Comparison of ENCODE assay signal across 26 mouse cellular contexts in the genomic region with DNA sequence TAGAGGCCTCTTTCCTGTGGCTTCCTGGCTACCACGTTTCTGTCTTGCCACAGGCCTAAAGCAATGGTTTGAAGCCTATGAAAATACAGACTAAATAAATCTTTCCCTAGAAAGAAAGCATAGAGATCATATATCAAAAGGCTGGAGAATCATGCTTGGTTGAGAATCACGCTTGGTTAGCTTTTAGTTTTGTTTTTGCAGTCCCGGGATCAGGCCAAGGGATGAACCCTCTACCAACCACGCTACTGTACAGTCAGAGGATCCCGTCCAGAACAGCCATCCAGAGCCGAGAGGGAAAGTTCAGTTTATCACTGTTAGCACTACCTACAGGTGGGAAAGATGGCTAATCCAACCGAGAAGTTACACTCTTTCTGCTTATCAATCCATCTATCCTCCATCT. TPM values are rescaled to one million over a fixed set of nuclear protein-coding genes. Genes with fewer than 3 reads are reported as not detected.
DNase-seq lines count a peak whose midpoint lies in the region; ATAC-seq and TF ChIP-seq lines count a peak whose summit lies in the region.
"Had no signal": no experiment of that assay in that cellular context is flagged by ENCODE, and none has a peak within 500 bp of the region (broad histone marks: within the 10 kb centered on the region; RNA-seq: fewer than 3 reads in every experiment).

No protein-coding gene starts in this region.

- no peak for TF ChIP-seq POLR2A in lung, adult 2 months (IDR thresholded peaks at IDR 0.05; ENCODE audit: borderline replicate concordance, extremely low read depth, low read depth, low read length)

- no peak overlapping the region for H3K9ac ChIP-seq in intestine, embryonic 14.5 days (ENCODE audit: low read length)
- no peak overlapping the region for H3K9ac ChIP-seq in intestine, postnatal 0 days (ENCODE audit: low read depth, low read length)
- no peak overlapping the region; the same call in 1 of the 2 replicates for H3K9ac ChIP-seq in lung, embryonic 14.5 days
- no peak overlapping the region for H3K9ac ChIP-seq in embryonic facial prominence, embryonic 14.5 days (ENCODE audit: low read depth, low read length)
- no peak overlapping the region for H3K9ac ChIP-seq in limb, embryonic 15.5 days
- H3K9ac ChIP-seq in forebrain, postnatal 0 days: no peak overlapping the region
- H3K9ac ChIP-seq: hindbrain, embryonic 15.5 days; intestine, embryonic 15.5 days; liver, embryonic 14.5 days; midbrain, embryonic 12.5 days; stomach, embryonic 15.5 days had no signal

- DNase-seq in intestine, embryonic 14.5 days (ENCODE audit: low spot score): no peak
- no peak for DNase-seq in lung, embryonic 14.5 days
- no peak for DNase-seq in lung, adult 2 months
- no peak for DNase-seq in embryonic facial prominence, embryonic 14.5 days (ENCODE audit: low spot score)
- DNase-seq in forebrain, postnatal 0 days: no peak
- DNase-seq: adrenal gland, postnatal 14 days; cerebellum, adult 11 months; cerebellum, adult 9-10 months; cerebellum, postnatal 36 days; gastrocnemius, postnatal 36 days; heart, postnatal 14 days; lung, postnatal 4 days; retina, postnatal 1 day; right cerebral cortex, postnatal 14 days; thymus, postnatal 14 days had no signal

- no peak overlapping the region for H3K4me3 ChIP-seq in intestine, embryonic 14.5 days (ENCODE audit: low read depth, low read length)
- H3K4me3 ChIP-seq in intestine, postnatal 0 days (ENCODE audit: low read depth, low read length): no peak overlapping the region
- H3K4me3 ChIP-seq in lung, embryonic 14.5 days (ENCODE audit: low read depth, low read length): no peak overlapping the region
- no peak overlapping the region for H3K4me3 ChIP-seq in lung, adult 2 months (replicated peaks; ENCODE audit: extremely low read depth, low read depth, low read length)
- H3K4me3 ChIP-seq in embryonic facial prominence, embryonic 14.5 days (ENCODE audit: low read depth, low read length): no peak overlapping the region
- no peak overlapping the region for H3K4me3 ChIP-seq in limb, embryonic 15.5 days
- H3K4me3 ChIP-seq in forebrain, postnatal 0 days (ENCODE audit: low read depth, low read length): no peak overlapping the region
- H3K4me3 ChIP-seq: hindbrain, embryonic 10.5 days; hindbrain, embryonic 15.5 days; intestine, embryonic 15.5 days; megakaryocyte, embryonic 14.5 days; midbrain, embryonic 12.5 days; stomach, embryonic 15.5 days had no signal

- 75% methylated on average over 7 of the region's 7 CpGs for WGBS in intestine, embryonic 14.5 days
- 73% methylated on average over 7 of the region's 7 CpGs for WGBS in intestine, postnatal 0 days
- 50% methylated on average over 7 of the region's 7 CpGs for WGBS in lung, embryonic 14.5 days
- 65% methylated on average over 7 of the region's 7 CpGs for WGBS in lung, adult 2 months
- 52% methylated on average over 7 of the region's 7 CpGs for WGBS in embryonic facial prominence, embryonic 14.5 days
- WGBS in limb, embryonic 15.5 days: 72% methylated on average over 7 of the region's 7 CpGs
- 90% methylated on average over 7 of the region's 7 CpGs for WGBS in forebrain, postnatal 0 days

- H3K4me2 ChIP-seq in intestine, embryonic 14.5 days (ENCODE audit: low read length): no peak overlapping the region
- no peak overlapping the region for H3K4me2 ChIP-seq in intestine, postnatal 0 days (replicated peaks; ENCODE audit: low read depth)
- H3K4me2 ChIP-seq in lung, embryonic 14.5 days: no peak overlapping the region
- H3K4me2 ChIP-seq in embryonic facial prominence, embryonic 14.5 days (ENCODE audit: low read depth, low read length): no peak overlapping the region
- H3K4me2 ChIP-seq in limb, embryonic 15.5 days: no peak overlapping the region
- no peak overlapping the region for H3K4me2 ChIP-seq in forebrain, postnatal 0 days (ENCODE audit: low read depth)
- H3K4me2 ChIP-seq: hindbrain, embryonic 15.5 days; intestine, embryonic 15.5 days; midbrain, embryonic 12.5 days; stomach, embryonic 15.5 days had no signal

- no peak for ATAC-seq in intestine, embryonic 14.5 days (replicated peaks; ENCODE audit: low FRiP score, low TSS enrichment, low read depth)
- ATAC-seq in intestine, postnatal 0 days: no peak
- ATAC-seq in lung, embryonic 14.5 days (ENCODE audit: insufficient read depth): no peak
- no peak for ATAC-seq in embryonic facial prominence, embryonic 14.5 days (ENCODE audit: low read depth)
- ATAC-seq in limb, embryonic 15.5 days (ENCODE audit: insufficient number of reproducible peaks, low FRiP score, low TSS enrichment, low read depth): no peak
- no peak for ATAC-seq in forebrain, postnatal 0 days
- ATAC-seq: CD4-positive, CD25-positive, alpha-beta regulatory T cell, adult 4 months; forebrain, embryonic 14.5 days; intestine, embryonic 15.5 days had no signal

- peaks cover 6% of the 10 kb centered on the region; the same call in 1 of the 2 replicates for H3K36me3 ChIP-seq in intestine, embryonic 14.5 days (ENCODE audit: control insufficient read depth, insufficient read depth, low read length)
- no peaks in the 10 kb centered on the region; the same call in 1 of the 2 replicates for H3K36me3 ChIP-seq in intestine, postnatal 0 days (ENCODE audit: control insufficient read depth, insufficient read depth)
- peaks cover 9% of the 10 kb centered on the region; the same call in 1 of the 2 replicates for H3K36me3 ChIP-seq in lung, embryonic 14.5 days (ENCODE audit: insufficient read depth)
- peaks cover 21% of the 10 kb centered on the region; the same call in 1 of the 2 replicates for H3K36me3 ChIP-seq in embryonic facial prominence, embryonic 14.5 days (ENCODE audit: control insufficient read depth, insufficient read depth, low read length)
- H3K36me3 ChIP-seq in limb, embryonic 15.5 days: 0 out of 2 replicates have a peak, but pooled peaks cover 17% of the 10 kb centered on the region
- H3K36me3 ChIP-seq in forebrain, postnatal 0 days (ENCODE audit: insufficient read depth): peaks cover 14% of the 10 kb centered on the region
- H3K36me3 ChIP-seq: intestine, embryonic 15.5 days; stomach, embryonic 15.5 days had no signal

- 0 out of 2 replicates have a peak overlapping the region, but pooled peaks have one; percentile 93 for H3K27ac ChIP-seq in intestine, embryonic 14.5 days (ENCODE audit: low read depth)
- no peak overlapping the region for H3K27ac ChIP-seq in intestine, postnatal 0 days (ENCODE audit: low read depth, low read length)
- H3K27ac ChIP-seq in lung, embryonic 14.5 days (ENCODE audit: low read depth): peak overlapping the region; percentile 42; the same call in 1 of the 2 replicates
- peak overlapping the region; percentile 21; the same call in 1 of the 2 replicates for H3K27ac ChIP-seq in embryonic facial prominence, embryonic 14.5 days (replicated peaks; ENCODE audit: low read depth, low read length)
- H3K27ac ChIP-seq in limb, embryonic 15.5 days: peak overlapping the region; percentile 92
- no peak overlapping the region for H3K27ac ChIP-seq in forebrain, postnatal 0 days (ENCODE audit: low read depth, low read length)
- H3K27ac ChIP-seq: hindbrain, embryonic 10.5 days; hindbrain, embryonic 15.5 days; intestine, embryonic 15.5 days; liver, embryonic 14.5 days; midbrain, embryonic 12.5 days; stomach, embryonic 15.5 days had no signal

- TF ChIP-seq CTCF in intestine, postnatal 0 days (IDR thresholded peaks at IDR 0.05; ENCODE audit: low read depth): no peak
- no peak for TF ChIP-seq CTCF in lung, embryonic 14.5 days (IDR thresholded peaks at IDR 0.05; ENCODE audit: low read depth)
- no peak for TF ChIP-seq CTCF in lung, adult 2 months (IDR thresholded peaks at IDR 0.05; ENCODE audit: insufficient read depth, low read length)
- TF ChIP-seq CTCF in forebrain, postnatal 0 days (IDR thresholded peaks at IDR 0.05; ENCODE audit: low read depth): no peak

- H3K4me1 ChIP-seq in intestine, embryonic 14.5 days (replicated peaks; ENCODE audit: control insufficient read depth, insufficient read depth, low read length): peaks cover 37% of the 10 kb centered on the region
- H3K4me1 ChIP-seq in intestine, postnatal 0 days (replicated peaks; ENCODE audit: control insufficient read depth, insufficient read depth, low read length): peaks cover 22% of the 10 kb centered on the region
- peaks cover 28% of the 10 kb centered on the region for H3K4me1 ChIP-seq in lung, embryonic 14.5 days (ENCODE audit: insufficient read depth)
- no peaks in the 10 kb centered on the region; the same call in 1 of the 2 replicates for H3K4me1 ChIP-seq in lung, adult 2 months (ENCODE audit: control insufficient read depth, insufficient read depth, low read length)
- H3K4me1 ChIP-seq in embryonic facial prominence, embryonic 14.5 days (ENCODE audit: control insufficient read depth, insufficient read depth, low read length): peaks cover 32% of the 10 kb centered on the region
- H3K4me1 ChIP-seq in limb, embryonic 15.5 days: peaks cover 51% of the 10 kb centered on the region
- H3K4me1 ChIP-seq in forebrain, postnatal 0 days (ENCODE audit: insufficient read depth): no peaks in the 10 kb centered on the region

- H3K27me3 ChIP-seq in intestine, embryonic 14.5 days (replicated peaks; ENCODE audit: control insufficient read depth, insufficient read depth, low read length): no peaks in the 10 kb centered on the region
- H3K27me3 ChIP-seq in intestine, postnatal 0 days (replicated peaks; ENCODE audit: control insufficient read depth, insufficient read depth, low read length): no peaks in the 10 kb centered on the region
- H3K27me3 ChIP-seq in lung, embryonic 14.5 days (ENCODE audit: insufficient read depth, low read length): no peaks in the 10 kb centered on the region
- H3K27me3 ChIP-seq in embryonic facial prominence, embryonic 14.5 days (replicated peaks; ENCODE audit: control insufficient read depth, insufficient read depth, low read length): no peaks in the 10 kb centered on the region
- no peaks in the 10 kb centered on the region for H3K27me3 ChIP-seq in limb, embryonic 15.5 days
- no peaks in the 10 kb centered on the region for H3K27me3 ChIP-seq in forebrain, postnatal 0 days (ENCODE audit: insufficient read depth, low read length)
- H3K27me3 ChIP-seq: hindbrain, embryonic 15.5 days; intestine, embryonic 15.5 days; megakaryocyte, embryonic 14.5 days; midbrain, embryonic 12.5 days; stomach, embryonic 15.5 days had no signal

- H3K9me3 ChIP-seq in intestine, embryonic 14.5 days (ENCODE audit: control insufficient read depth, low read length): no peaks in the 10 kb centered on the region
- no peaks in the 10 kb centered on the region for H3K9me3 ChIP-seq in intestine, postnatal 0 days (ENCODE audit: control insufficient read depth)
- no peaks in the 10 kb centered on the region for H3K9me3 ChIP-seq in lung, embryonic 14.5 days (ENCODE audit: low read depth, low read length)
- H3K9me3 ChIP-seq in embryonic facial prominence, embryonic 14.5 days (ENCODE audit: control insufficient read depth, low read length): no peaks in the 10 kb centered on the region
- no peaks in the 10 kb centered on the region for H3K9me3 ChIP-seq in limb, embryonic 15.5 days
- no peaks in the 10 kb centered on the region for H3K9me3 ChIP-seq in forebrain, postnatal 0 days (ENCODE audit: low read length)
- H3K9me3 ChIP-seq: hindbrain, embryonic 10.5 days; hindbrain, embryonic 15.5 days; intestine, embryonic 15.5 days; megakaryocyte, embryonic 14.5 days; midbrain, embryonic 12.5 days; stomach, embryonic 15.5 days had no signal

RNA-seq across cellular contexts. Expression of a gene that starts 15.2 kb away (rescaled TPM):
- 8.9 and 9.3 TPM in 2 replicates for polyA plus RNA-seq in intestine, embryonic 14.5 days (2014; fragmentation: Nextera tagmentation; extraction: Ambion mirVana)
- 1.8 and 2.1 TPM in 2 replicates for polyA plus RNA-seq in intestine, postnatal 0 days (2015; fragmentation: Nextera tagmentation; extraction: Ambion mirVana)
- 11.0 and 14.4 TPM in 2 replicates for polyA plus RNA-seq in lung, embryonic 14.5 days (2014; fragmentation: Nextera tagmentation; extraction: Ambion mirVana)
- polyA plus RNA-seq in lung, adult 2 months (2012; rRNA removed): 13.0 and 13.4 TPM in 2 replicates
- 12.5 and 13.1 TPM in 2 replicates for polyA plus RNA-seq in embryonic facial prominence, embryonic 14.5 days (2014; fragmentation: Nextera tagmentation; extraction: Ambion mirVana)
- 10.5 and 12.3 TPM in 2 replicates for polyA plus RNA-seq in limb, embryonic 15.5 days (2015; fragmentation: Nextera tagmentation; extraction: Ambion mirVana)
- total RNA-seq in forebrain, postnatal 0 days (2014; rRNA removed): 12.3 and 17.6 TPM in 2 replicates
- 7.9 and 10.3 TPM in 2 replicates for polyA plus RNA-seq in forebrain, postnatal 0 days (2015; fragmentation: Nextera tagmentation; extraction: Ambion mirVana)

RNA-seq across cellular contexts. Expression of a gene that starts 32.2 kb away (rescaled TPM):
- polyA plus RNA-seq in intestine, embryonic 14.5 days (2014; fragmentation: Nextera tagmentation; extraction: Ambion mirVana): 12.4 and 13.7 TPM in 2 replicates
- 12.6 and 13.2 TPM in 2 replicates for polyA plus RNA-seq in intestine, postnatal 0 days (2015; fragmentation: Nextera tagmentation; extraction: Ambion mirVana)
- polyA plus RNA-seq in lung, embryonic 14.5 days (2014; fragmentation: Nextera tagmentation; extraction: Ambion mirVana): 13.2 and 16.1 TPM in 2 replicates
- 5.0 and 5.2 TPM in 2 replicates for polyA plus RNA-seq in lung, adult 2 months (2012; rRNA removed)
- polyA plus RNA-seq in embryonic facial prominence, embryonic 14.5 days (2014; fragmentation: Nextera tagmentation; extraction: Ambion mirVana): 10.8 and 12.9 TPM in 2 replicates
- polyA plus RNA-seq in limb, embryonic 15.5 days (2015; fragmentation: Nextera tagmentation; extraction: Ambion mirVana): 12.7 and 15.1 TPM in 2 replicates
- total RNA-seq in forebrain, postnatal 0 days (2014; rRNA removed): 12.1 and 17.5 TPM in 2 replicates
- polyA plus RNA-seq in forebrain, postnatal 0 days (2015; fragmentation: Nextera tagmentation; extraction: Ambion mirVana): 12.8 and 15.7 TPM in 2 replicates

RNA-seq across cellular contexts. Expression of a gene that starts 49.7 kb away (rescaled TPM):
- polyA plus RNA-seq in intestine, embryonic 14.5 days (2014; fragmentation: Nextera tagmentation; extraction: Ambion mirVana): 368 and 370 TPM in 2 replicates
- polyA plus RNA-seq in intestine, postnatal 0 days (2015; fragmentation: Nextera tagmentation; extraction: Ambion mirVana): 1,126 and 1,190 TPM in 2 replicates
- 327 and 339 TPM in 2 replicates for polyA plus RNA-seq in lung, embryonic 14.5 days (2014; fragmentation: Nextera tagmentation; extraction: Ambion mirVana)
- polyA plus RNA-seq in lung, adult 2 months (2012; rRNA removed): 1,026 and 1,059 TPM in 2 replicates
- polyA plus RNA-seq in embryonic facial prominence, embryonic 14.5 days (2014; fragmentation: Nextera tagmentation; extraction: Ambion mirVana): 300 and 310 TPM in 2 replicates
- 327 and 351 TPM in 2 replicates for polyA plus RNA-seq in limb, embryonic 15.5 days (2015; fragmentation: Nextera tagmentation; extraction: Ambion mirVana)
- 203 and 234 TPM in 2 replicates for total RNA-seq in forebrain, postnatal 0 days (2014; rRNA removed)
- 269 and 312 TPM in 2 replicates for polyA plus RNA-seq in forebrain, postnatal 0 days (2015; fragmentation: Nextera tagmentation; extraction: Ambion mirVana)

Comparison
In these comparisons a context has a peak if more than half of its experiments do, and no peak if none do; other contexts are left out.
1. H3K27ac ChIP-seq: peak in intestine, embryonic 14.5 days (single experiment), lung, embryonic 14.5 days (single experiment), embryonic facial prominence, embryonic 14.5 days (single experiment) and limb, embryonic 15.5 days (single experiment); none in intestine, postnatal 0 days (single experiment) and forebrain, postnatal 0 days (single experiment).